In genomic region chr5:51811728-51812127, GRCm38 (mm10) we compare ENCODE assay signal across 27 mouse cellular contexts.
"Had no signal": no experiment of that assay in that cellular context is flagged by ENCODE, and none has a peak within 500 bp of the region (broad histone marks: within the 10 kb centered on the region; RNA-seq: fewer than 3 reads in every experiment).

No protein-coding gene starts in this region.

- H3K27ac ChIP-seq: gastrocnemius, adult 2 months; heart, adult 2 months; hindbrain, embryonic 10.5 days; hindbrain, embryonic 12.5 days; hindbrain, embryonic 14.5 days; intestine, embryonic 15.5 days; left cerebral cortex, adult 2 months; limb, embryonic 10.5 days; limb, embryonic 12.5 days; liver, embryonic 13.5 days; liver, embryonic 15.5 days had no signal

- ATAC-seq: hindbrain, embryonic 16.5 days; inflammation-experienced regulatory T-cells, adult 6 months; intestine, embryonic 15.5 days; intestine, postnatal 0 days had no signal

- H3K4me3 ChIP-seq: gastrocnemius, adult 2 months; heart, adult 2 months; hindbrain, embryonic 10.5 days; hindbrain, embryonic 12.5 days; intestine, embryonic 15.5 days; layer of hippocampus, adult 2 months; left cerebral cortex, adult 2 months; limb, embryonic 10.5 days; limb, embryonic 12.5 days; liver, embryonic 13.5 days; liver, embryonic 15.5 days had no signal

- H3K4me1 ChIP-seq: hindbrain, embryonic 10.5 days; hindbrain, embryonic 12.5 days; intestine, embryonic 15.5 days; limb, embryonic 10.5 days; limb, embryonic 12.5 days; liver, embryonic 13.5 days; liver, embryonic 15.5 days had no signal

- H3K4me2 ChIP-seq: heart, embryonic 11.5 days; hindbrain, embryonic 12.5 days; hindbrain, embryonic 14.5 days; intestine, embryonic 15.5 days; limb, embryonic 12.5 days; liver, embryonic 11.5 days; liver, embryonic 13.5 days; liver, embryonic 15.5 days had no signal

- H3K36me3 ChIP-seq: hindbrain, embryonic 10.5 days; hindbrain, embryonic 12.5 days; intestine, embryonic 15.5 days; limb, embryonic 10.5 days; limb, embryonic 12.5 days; liver, embryonic 13.5 days; liver, embryonic 15.5 days had no signal

- H3K9ac ChIP-seq: hindbrain, embryonic 12.5 days; hindbrain, embryonic 14.5 days; intestine, embryonic 15.5 days; limb, embryonic 12.5 days; liver, embryonic 13.5 days; liver, embryonic 15.5 days had no signal

- DNase-seq: gastrocnemius, adult 2 months; gastrocnemius, postnatal 10 days; gastrocnemius, postnatal 25 days; heart, adult 2 months; heart, postnatal 10 days; heart, postnatal 4 days; kidney, adult 18-20 months; kidney, adult 8-10 months; kidney, postnatal 10 days; kidney, postnatal 25 days; kidney, postnatal 4 days; liver; liver, embryonic 13.5 days had no signal

- H3K27me3 ChIP-seq: hindbrain, embryonic 12.5 days; intestine, embryonic 15.5 days; limb, embryonic 12.5 days; liver, embryonic 13.5 days; liver, embryonic 15.5 days had no signal

- H3K9me3 ChIP-seq: hindbrain, embryonic 10.5 days; hindbrain, embryonic 12.5 days; intestine, embryonic 15.5 days; limb, embryonic 10.5 days; limb, embryonic 12.5 days; liver, embryonic 13.5 days; liver, embryonic 15.5 days had no signal
